Mouse (Mus musculus) megakaryocyte, embryonic 14.5 days (primary cell): ENCODE measurements at regions not wholly inside any gene's neighbourhood (a gene's known extent, or its start where the extent isn't known, plus 50 kb on each side); places are given as distances from the start of the nearest gene placed in this dataset.

Experiments used
- FLI1 ChIP-seq: IDR thresholded peaks from 2 replicates; pipeline ENCODE4 v1.6.1; 2012; ENCODE audit warnings: low read length, inconsistent platforms, mixed read lengths
- GATA1 ChIP-seq: IDR thresholded peaks from 3 replicates; pipeline ENCODE4 v1.6.1; 2012; ENCODE audit warnings: mixed read lengths, low read length, inconsistent platforms, borderline replicate concordance

GRCm38 (mm10) chr11:17722051-17722450 is 231.6 kb downstream of the Etaa1 start:
- TF ChIP-seq GATA1 = no peak
- TF ChIP-seq FLI1 = no peak
